Mouse (Mus musculus): ENCODE measurements around the gene Spint4. TPM values are rescaled to one million over a fixed set of nuclear protein-coding genes. Genes with fewer than 3 reads are reported as not detected.
A peak's percentile ranks its signal among the peaks of the same experiment; 100 is the strongest.
"Not testable (repeated sequence)": the region's sequence is repeated elsewhere in the genome, so short reads cannot be mapped to it uniquely, and the experiment has no call there.

Gene Spint4
- polyA plus RNA-seq, 1 experiment from 2014 or later, result 1.1 TPM

GRCm38 (mm10) chr2:164716194-164716786, 18.0 kb downstream of the Spint4 start:
- WGBS, result 88% methylated on average over 20 of the region's 23 CpGs
- H3K27ac ChIP-seq (ENCODE audit: low read depth, low read length); H3K4me3 ChIP-seq (ENCODE audit: low read length); H3K9me3 ChIP-seq (ENCODE audit: control insufficient read depth, low read length); ATAC-seq (ENCODE audit: low FRiP score, low TSS enrichment); H3K4me2 ChIP-seq (replicated peaks; ENCODE audit: low read depth, low read length); H3K9ac ChIP-seq (ENCODE audit: low read depth, low read length); H3K27me3 ChIP-seq (ENCODE audit: control insufficient read depth, insufficient read depth, low read length); H3K36me3 ChIP-seq (ENCODE audit: control insufficient read depth, insufficient read depth, low read length); H3K4me1 ChIP-seq (ENCODE audit: control insufficient read depth, insufficient read depth, low read length): not testable (repeated sequence)

DNA sequence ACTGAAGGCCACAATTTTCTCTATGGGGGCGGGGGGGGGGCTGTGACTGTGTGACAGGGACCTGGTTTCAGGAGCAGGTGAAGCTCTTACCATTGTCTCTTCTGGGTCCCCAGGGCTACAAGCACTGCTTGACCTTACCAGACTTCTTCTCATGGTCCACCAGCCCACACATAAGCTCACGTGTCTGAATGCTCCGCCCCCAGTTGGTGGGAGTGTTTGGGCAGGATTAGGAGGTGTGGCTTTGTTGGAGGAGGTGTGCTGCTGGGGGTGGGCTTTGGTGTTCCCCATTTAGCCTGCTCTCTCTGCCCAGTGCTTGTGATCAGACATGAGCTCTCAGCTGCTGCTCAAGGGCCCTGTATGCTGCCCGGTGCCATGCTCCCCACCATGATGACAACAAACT, 25.0 kb downstream of the Spint4 start:
- H3K4me3 ChIP-seq (ENCODE audit: low read length), result no peak overlapping the region
- no peak overlapping the region for H3K27ac ChIP-seq (ENCODE audit: low read depth, low read length)
- H3K9me3 ChIP-seq (ENCODE audit: control insufficient read depth, low read length), result no peaks in the 10 kb centered on the region
- H3K36me3 ChIP-seq (ENCODE audit: control insufficient read depth, insufficient read depth, low read length), result no peaks in the 10 kb centered on the region
- H3K4me1 ChIP-seq (ENCODE audit: control insufficient read depth, insufficient read depth, low read length), result no peaks in the 10 kb centered on the region
- H3K27me3 ChIP-seq (ENCODE audit: control insufficient read depth, insufficient read depth, low read length), result no peaks in the 10 kb centered on the region
- no peak overlapping the region for H3K4me2 ChIP-seq (replicated peaks; ENCODE audit: low read depth, low read length)
- 72% methylated on average over 4 of the region's 4 CpGs for WGBS
- ATAC-seq (ENCODE audit: low FRiP score, low TSS enrichment), result no peak
- no peak overlapping the region for H3K9ac ChIP-seq (ENCODE audit: low read depth, low read length)

GRCm38 (mm10) chr2:164725895-164726619, 27.8 kb downstream of the Spint4 start:
- Histone ChIP-seq H3K4me1 (ENCODE audit: control insufficient read depth, insufficient read depth, low read length) (no peaks in the 10 kb centered on the region), H3K9me3 (ENCODE audit: control insufficient read depth, low read length) (no peaks in the 10 kb centered on the region), H3K4me2 (replicated peaks; ENCODE audit: low read depth, low read length) (no peak overlapping the region), H3K27ac (ENCODE audit: low read depth, low read length) (no peak overlapping the region), H3K27me3 (ENCODE audit: control insufficient read depth, insufficient read depth, low read length) (no peaks in the 10 kb centered on the region), H3K36me3 (ENCODE audit: control insufficient read depth, insufficient read depth, low read length) (no peaks in the 10 kb centered on the region), H3K4me3 (ENCODE audit: low read length) (no peak overlapping the region), H3K9ac (ENCODE audit: low read depth, low read length) (no peak overlapping the region)
- peak; percentile 73; the same call in 1 of the 2 replicates for ATAC-seq (ENCODE audit: low FRiP score, low TSS enrichment)
- WGBS, result 25% methylated on average over 6 of the region's 6 CpGs

DNA sequence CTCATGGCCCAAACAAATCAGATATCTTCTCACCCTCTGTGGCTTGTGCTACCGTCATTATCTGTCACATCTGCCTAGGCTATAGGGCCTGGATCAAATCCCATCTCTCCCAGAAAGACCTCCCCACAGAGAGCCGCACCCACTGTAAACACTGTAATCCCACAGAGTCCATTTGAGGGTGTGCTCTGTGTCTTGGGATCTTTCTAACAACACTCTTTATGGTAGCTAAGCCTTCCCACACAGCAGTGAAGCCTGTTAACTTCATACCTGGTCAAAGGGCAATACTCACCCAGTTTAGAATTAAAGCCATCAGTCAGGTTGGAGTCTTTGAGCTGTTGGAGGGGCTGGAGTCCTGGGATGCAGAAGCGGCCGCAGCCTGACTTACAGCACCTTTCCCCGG, 33.4 kb downstream of the Spint4 start:
- Histone ChIP-seq H3K4me2 (replicated peaks; ENCODE audit: low read depth, low read length) (no peak overlapping the region), H3K27me3 (ENCODE audit: control insufficient read depth, insufficient read depth, low read length) (no peaks in the 10 kb centered on the region), H3K4me3 (ENCODE audit: low read length) (no peak overlapping the region), H3K36me3 (ENCODE audit: control insufficient read depth, insufficient read depth, low read length) (no peaks in the 10 kb centered on the region), H3K9me3 (ENCODE audit: control insufficient read depth, low read length) (no peaks in the 10 kb centered on the region), H3K9ac (ENCODE audit: low read depth, low read length) (no peak overlapping the region), H3K4me1 (ENCODE audit: control insufficient read depth, insufficient read depth, low read length) (no peaks in the 10 kb centered on the region), H3K27ac (ENCODE audit: low read depth, low read length) (no peak overlapping the region)
- WGBS, result 74% methylated on average over 5 of the region's 5 CpGs
- no peak for ATAC-seq (ENCODE audit: low FRiP score, low TSS enrichment)

- Histone ChIP-seq H3K4me3 (ENCODE audit: low read length) (no peak overlapping the region), H3K9ac (ENCODE audit: low read depth, low read length) (no peak overlapping the region), H3K4me1 (ENCODE audit: control insufficient read depth, insufficient read depth, low read length) (no peaks in the 10 kb centered on the region), H3K27ac (ENCODE audit: low read depth, low read length) (no peak overlapping the region), H3K4me2 (replicated peaks; ENCODE audit: low read depth, low read length) (no peak overlapping the region), H3K9me3 (ENCODE audit: control insufficient read depth, low read length) (no peaks in the 10 kb centered on the region), H3K27me3 (ENCODE audit: control insufficient read depth, insufficient read depth, low read length) (no peaks in the 10 kb centered on the region), H3K36me3 (ENCODE audit: control insufficient read depth, insufficient read depth, low read length) (no peaks in the 10 kb centered on the region)
- WGBS, result 88% methylated on average over 2 of the region's 2 CpGs
- no peak for ATAC-seq (ENCODE audit: low FRiP score, low TSS enrichment)
These were observed 35.0 kb downstream of the Spint4 start for GRCm38 (mm10) chr2:164733259-164733658.

DNA sequence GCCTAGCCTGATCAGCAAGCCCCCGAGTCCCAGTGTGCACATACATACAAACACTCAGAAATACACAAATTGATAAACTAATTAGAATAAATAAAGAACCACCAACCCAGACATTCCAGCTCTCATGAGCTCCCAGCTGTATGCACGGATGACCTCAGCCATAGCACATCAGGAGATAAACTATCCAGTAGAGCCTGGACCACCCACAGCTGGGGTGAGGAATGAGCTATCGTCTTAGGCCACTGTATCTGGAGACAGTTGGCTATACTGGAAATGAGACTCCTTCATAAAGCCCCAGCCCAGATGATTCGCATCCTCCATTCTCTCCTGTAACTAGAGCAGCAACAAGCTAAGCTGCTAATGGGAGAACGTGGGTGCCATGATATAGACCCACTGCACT, 36.5 kb downstream of the Spint4 start:
- Histone ChIP-seq H3K4me1 (ENCODE audit: control insufficient read depth, insufficient read depth, low read length) (no peaks in the 10 kb centered on the region), H3K27ac (ENCODE audit: low read depth, low read length) (no peak overlapping the region), H3K9me3 (ENCODE audit: control insufficient read depth, low read length) (no peaks in the 10 kb centered on the region), H3K4me3 (ENCODE audit: low read length) (no peak overlapping the region), H3K27me3 (ENCODE audit: control insufficient read depth, insufficient read depth, low read length) (no peaks in the 10 kb centered on the region), H3K36me3 (ENCODE audit: control insufficient read depth, insufficient read depth, low read length) (no peaks in the 10 kb centered on the region), H3K4me2 (replicated peaks; ENCODE audit: low read depth, low read length) (no peak overlapping the region), H3K9ac (ENCODE audit: low read depth, low read length) (no peak overlapping the region)
- no peak for ATAC-seq (ENCODE audit: low FRiP score, low TSS enrichment)
- WGBS, result 81% methylated on average over 5 of the region's 5 CpGs

DNA sequence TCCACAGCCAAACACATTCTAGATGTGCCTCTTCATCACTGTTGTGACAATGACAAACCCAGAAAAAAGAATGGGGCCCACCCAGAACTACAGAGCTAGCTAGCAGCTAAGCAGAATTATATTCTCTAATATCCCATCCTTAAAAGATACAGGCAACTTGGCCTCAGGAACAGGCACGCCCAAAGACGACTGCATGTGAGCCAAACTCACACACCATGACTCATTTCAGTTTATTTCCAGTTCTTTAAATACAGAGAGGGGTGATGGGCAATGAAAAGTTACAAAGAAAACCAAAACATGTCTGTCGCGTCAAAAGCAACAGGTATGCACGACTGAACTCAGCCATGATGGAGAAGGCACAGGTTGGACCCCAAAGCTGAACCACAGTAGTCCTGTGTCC, 37.1 kb downstream of the Spint4 start:
- Histone ChIP-seq H3K4me1 (ENCODE audit: control insufficient read depth, insufficient read depth, low read length) (no peaks in the 10 kb centered on the region), H3K36me3 (ENCODE audit: control insufficient read depth, insufficient read depth, low read length) (no peaks in the 10 kb centered on the region), H3K27ac (ENCODE audit: low read depth, low read length) (no peak overlapping the region), H3K4me3 (ENCODE audit: low read length) (no peak overlapping the region), H3K27me3 (ENCODE audit: control insufficient read depth, insufficient read depth, low read length) (no peaks in the 10 kb centered on the region), H3K4me2 (replicated peaks; ENCODE audit: low read depth, low read length) (no peak overlapping the region), H3K9me3 (ENCODE audit: control insufficient read depth, low read length) (no peaks in the 10 kb centered on the region), H3K9ac (ENCODE audit: low read depth, low read length) (no peak overlapping the region)
- no peak for ATAC-seq (ENCODE audit: low FRiP score, low TSS enrichment)
- WGBS, result 91% methylated on average over 5 of the region's 5 CpGs

DNA sequence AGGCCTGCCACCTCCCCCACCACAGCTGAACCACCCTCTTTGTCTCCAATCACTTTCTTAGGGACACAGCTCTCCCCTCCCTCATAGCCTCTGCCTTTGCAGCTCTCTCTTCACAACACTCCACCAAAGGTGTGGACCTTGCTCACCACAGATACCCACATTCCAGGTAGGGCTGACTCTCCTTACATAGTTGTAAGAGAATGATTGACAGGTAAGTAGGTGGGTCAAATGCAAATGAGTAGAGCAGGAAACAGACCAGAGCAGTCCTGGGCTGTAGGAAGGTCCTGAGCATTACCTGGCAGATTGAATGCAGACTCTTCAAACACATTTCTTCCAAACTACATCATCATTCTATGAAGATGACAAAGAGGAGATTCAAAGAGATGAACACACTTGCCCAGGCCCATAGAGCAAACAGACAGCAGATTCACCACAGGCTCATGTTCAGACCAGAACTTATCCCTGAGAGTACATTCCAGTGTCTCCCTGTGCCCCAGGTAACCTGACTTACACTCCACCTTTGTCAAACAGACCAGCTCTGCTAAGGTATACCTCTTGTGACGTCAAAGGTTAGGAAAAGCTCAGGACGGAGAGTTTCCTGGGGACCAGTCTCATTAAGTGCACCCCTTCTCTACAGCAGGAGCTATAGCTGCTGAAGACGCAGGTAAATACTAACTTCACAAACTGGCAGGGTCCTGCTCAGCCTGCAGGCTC, 39.2 kb downstream of the Spint4 start:
- Histone ChIP-seq H3K27ac (ENCODE audit: low read depth, low read length) (no peak overlapping the region), H3K4me3 (ENCODE audit: low read length) (no peak overlapping the region), H3K9me3 (ENCODE audit: control insufficient read depth, low read length) (no peaks in the 10 kb centered on the region), H3K36me3 (ENCODE audit: control insufficient read depth, insufficient read depth, low read length) (no peaks in the 10 kb centered on the region), H3K4me1 (ENCODE audit: control insufficient read depth, insufficient read depth, low read length) (no peaks in the 10 kb centered on the region), H3K4me2 (replicated peaks; ENCODE audit: low read depth, low read length) (no peak overlapping the region), H3K9ac (ENCODE audit: low read depth, low read length) (no peak overlapping the region), H3K27me3 (ENCODE audit: control insufficient read depth, insufficient read depth, low read length) (no peaks in the 10 kb centered on the region)
- no peak for ATAC-seq (ENCODE audit: low FRiP score, low TSS enrichment)
- 78% methylated on average over 3 of the region's 3 CpGs for WGBS

DNA sequence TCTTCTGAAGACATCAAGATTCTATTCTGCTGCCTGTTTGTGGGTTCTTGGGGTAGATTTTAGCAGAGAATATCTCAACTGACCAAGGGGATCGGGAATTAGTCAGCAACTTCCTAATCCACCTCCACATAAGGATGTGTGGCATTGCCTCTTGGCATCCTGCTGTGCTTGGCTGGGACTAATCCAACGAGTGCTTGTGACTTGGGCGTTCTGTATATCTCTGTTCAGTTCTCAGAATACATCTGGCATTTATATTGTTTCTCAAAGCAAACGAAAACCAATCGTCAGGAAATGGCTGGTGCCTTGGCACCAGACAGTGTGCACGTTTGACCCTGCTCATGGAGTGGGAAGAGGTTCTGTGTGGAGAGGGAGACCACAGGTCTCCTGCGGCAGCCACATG, 41.6 kb downstream of the Spint4 start:
- Histone ChIP-seq H3K27ac (ENCODE audit: low read depth, low read length) (no peak overlapping the region), H3K36me3 (ENCODE audit: control insufficient read depth, insufficient read depth, low read length) (no peaks in the 10 kb centered on the region), H3K27me3 (ENCODE audit: control insufficient read depth, insufficient read depth, low read length) (no peaks in the 10 kb centered on the region), H3K4me1 (ENCODE audit: control insufficient read depth, insufficient read depth, low read length) (no peaks in the 10 kb centered on the region), H3K9ac (ENCODE audit: low read depth, low read length) (no peak overlapping the region), H3K4me2 (replicated peaks; ENCODE audit: low read depth, low read length) (no peak overlapping the region), H3K9me3 (ENCODE audit: control insufficient read depth, low read length) (no peaks in the 10 kb centered on the region), H3K4me3 (ENCODE audit: low read length) (no peak overlapping the region)
- WGBS, result 68% methylated on average over 7 of the region's 7 CpGs
- no peak for ATAC-seq (ENCODE audit: low FRiP score, low TSS enrichment)
